Mouse (Mus musculus): Measurements from ENCODE around the gene Usp54. TPM values are rescaled to one million over a fixed set of nuclear protein-coding genes. Genes with fewer than 3 reads are reported as not detected.

Gene Usp54
- total RNA-seq (2017): 0.57 to 5.1 TPM (median 2.0 TPM) in 3 replicates

- peak; percentile 97 for ATAC-seq (replicated peaks; ENCODE audit: insufficient number of reproducible peaks, low FRiP score, low TSS enrichment, poor library complexity, severe bottlenecking)
These were observed at the start of gene Usp54 for GRCm38 (mm10) chr14:20640644-20641437. Gene Usp54, minus strand, starts transcription at chr14:20641063.

- ATAC-seq (replicated peaks; ENCODE audit: insufficient number of reproducible peaks, low FRiP score, low TSS enrichment, poor library complexity, severe bottlenecking): no peak
These were observed 48.1 kb upstream of the Usp54 start for GRCm38 (mm10) chr14:20689009-20689408.

- ATAC-seq (replicated peaks; ENCODE audit: insufficient number of reproducible peaks, low FRiP score, low TSS enrichment, poor library complexity, severe bottlenecking): no peak
These were observed 45.7 kb upstream of the Usp54 start for GRCm38 (mm10) chr14:20686576-20686975.

GRCm38 (mm10) chr14:20682498-20682897, 41.6 kb upstream of the Usp54 start:
- ATAC-seq (replicated peaks; ENCODE audit: insufficient number of reproducible peaks, low FRiP score, low TSS enrichment, poor library complexity, severe bottlenecking): peak; percentile 59

- no peak for ATAC-seq (replicated peaks; ENCODE audit: insufficient number of reproducible peaks, low FRiP score, low TSS enrichment, poor library complexity, severe bottlenecking)
These were observed 40.9 kb upstream of the Usp54 start for GRCm38 (mm10) chr14:20681742-20682141.

GRCm38 (mm10) chr14:20677906-20678305, 37.0 kb upstream of the Usp54 start:
- ATAC-seq (replicated peaks; ENCODE audit: insufficient number of reproducible peaks, low FRiP score, low TSS enrichment, poor library complexity, severe bottlenecking): no peak

GRCm38 (mm10) chr14:20674064-20674833, 33.4 kb upstream of the Usp54 start, which contains the start of gene Sec24c:
Gene Sec24c, plus strand, starts transcription at chr14:20674308.
- ATAC-seq (replicated peaks; ENCODE audit: insufficient number of reproducible peaks, low FRiP score, low TSS enrichment, poor library complexity, severe bottlenecking): peak; percentile 89

- peak; percentile 74 for ATAC-seq (replicated peaks; ENCODE audit: insufficient number of reproducible peaks, low FRiP score, low TSS enrichment, poor library complexity, severe bottlenecking)
These were observed 32.8 kb upstream of the Usp54 start for GRCm38 (mm10) chr14:20673735-20674063.

- no peak for ATAC-seq (replicated peaks; ENCODE audit: insufficient number of reproducible peaks, low FRiP score, low TSS enrichment, poor library complexity, severe bottlenecking)
These were observed 32.1 kb upstream of the Usp54 start for GRCm38 (mm10) chr14:20672990-20673389.

- ATAC-seq (replicated peaks; ENCODE audit: insufficient number of reproducible peaks, low FRiP score, low TSS enrichment, poor library complexity, severe bottlenecking): no peak
These were observed 27.4 kb upstream of the Usp54 start, which contains the start of gene Synpo2l for GRCm38 (mm10) chr14:20668154-20668810. Gene Synpo2l, minus strand, starts transcription at chr14:20668354.

- no peak for ATAC-seq (replicated peaks; ENCODE audit: insufficient number of reproducible peaks, low FRiP score, low TSS enrichment, poor library complexity, severe bottlenecking)
These were observed 26.6 kb upstream of the Usp54 start for GRCm38 (mm10) chr14:20667469-20667868.

GRCm38 (mm10) chr14:20664436-20664835, 23.6 kb upstream of the Usp54 start:
- ATAC-seq (replicated peaks; ENCODE audit: insufficient number of reproducible peaks, low FRiP score, low TSS enrichment, poor library complexity, severe bottlenecking): no peak

- ATAC-seq (replicated peaks; ENCODE audit: insufficient number of reproducible peaks, low FRiP score, low TSS enrichment, poor library complexity, severe bottlenecking): no peak
These were observed 22.7 kb upstream of the Usp54 start for GRCm38 (mm10) chr14:20663601-20664000.

GRCm38 (mm10) chr14:20662740-20663139, 21.9 kb upstream of the Usp54 start:
- ATAC-seq (replicated peaks; ENCODE audit: insufficient number of reproducible peaks, low FRiP score, low TSS enrichment, poor library complexity, severe bottlenecking): no peak

- ATAC-seq (replicated peaks; ENCODE audit: insufficient number of reproducible peaks, low FRiP score, low TSS enrichment, poor library complexity, severe bottlenecking): no peak
These were observed 20.9 kb upstream of the Usp54 start for GRCm38 (mm10) chr14:20661661-20662331.

GRCm38 (mm10) chr14:20660827-20661660, 20.2 kb upstream of the Usp54 start:
- ATAC-seq (replicated peaks; ENCODE audit: insufficient number of reproducible peaks, low FRiP score, low TSS enrichment, poor library complexity, severe bottlenecking): peak; percentile 93

GRCm38 (mm10) chr14:20659687-20660086, 18.8 kb upstream of the Usp54 start:
- no peak for ATAC-seq (replicated peaks; ENCODE audit: insufficient number of reproducible peaks, low FRiP score, low TSS enrichment, poor library complexity, severe bottlenecking)

GRCm38 (mm10) chr14:20658902-20659301, 18.0 kb upstream of the Usp54 start:
- no peak for ATAC-seq (replicated peaks; ENCODE audit: insufficient number of reproducible peaks, low FRiP score, low TSS enrichment, poor library complexity, severe bottlenecking)
